Mouse (Mus musculus) kidney, embryonic 16.5 days (tissue): Measurements from ENCODE around the gene Capn7. TPM values are rescaled to one million over a fixed set of nuclear protein-coding genes. Genes with fewer than 3 reads are reported as not detected.
A peak's percentile ranks its signal among the peaks of the same experiment; 100 is the strongest.

ENCODE experiments used
- ATAC-seq: fragments of 200-750 bp; cut with Nextera tagmentation; 2 replicates; pipeline ENCODE4 v1.8.0; 2017; ENCODE audit warnings: moderate TSS enrichment; ENCODE audit not compliant: low FRiP score, low TSS enrichment
- H3K27ac ChIP-seq: fragments of 300-500 bp; sonication (generic); 2 replicates; pipeline ENCODE4 v1.5.1; 2014; ENCODE audit warnings: low read length
- H3K27me3 ChIP-seq: fragments of 300-500 bp; sonication (generic); 2 replicates; pipeline ENCODE4 v1.6.1; 2014; ENCODE audit warnings: low read length, control low read depth, mixed read lengths; ENCODE audit not compliant: insufficient read depth
- H3K36me3 ChIP-seq: fragments of 300-500 bp; sonication (generic); 2 replicates; pipeline ENCODE4 v1.6.1; 2014; ENCODE audit warnings: low read length, control low read depth, mixed read lengths; ENCODE audit not compliant: insufficient read depth
- H3K4me1 ChIP-seq: fragments of 300-500 bp; sonication (generic); 2 replicates; pipeline ENCODE4 v1.6.1; 2014; ENCODE audit warnings: low read length, control low read depth, mixed read lengths; ENCODE audit not compliant: insufficient read depth
- H3K4me2 ChIP-seq: fragments of 300-500 bp; sonication (generic); replicated peaks from 2 replicates; pipeline ENCODE4 v1.6.1; 2014; ENCODE audit warnings: low read depth, low read length
- H3K4me3 ChIP-seq: fragments of 300-500 bp; sonication (generic); 2 replicates; pipeline ENCODE4 v1.5.1; 2014; ENCODE audit warnings: mild to moderate bottlenecking, low read length
- H3K9ac ChIP-seq: fragments of 300-500 bp; sonication (generic); replicated peaks from 2 replicates; pipeline ENCODE4 v1.6.1; 2014; ENCODE audit warnings: low read length
- H3K9me3 ChIP-seq: fragments of 300-500 bp; sonication (generic); 2 replicates; pipeline ENCODE4 v1.6.1; 2016; ENCODE audit warnings: low read length, control low read depth
- WGBS: fragments of 180-500 bp; shearing (Covaris S2); extraction: QIAGEN DNeasy Blood & Tissue Kit; methylation state at CpG from one replicate; pipeline ENCODE4 v1.1.7; 2014; 5-methylcytosine and 5-hydroxymethylcytosine counted together
- polyA plus RNA-seq: library from polyadenylated mRNA; unstranded; fragments of >200 nt; fragmentation: Nextera tagmentation; extraction: Ambion mirVana; gene quantifications from 2 replicates; pipeline ENCODE4 v1.2.1, GENCODE M21; 2015

Capn7 gene
- polyA plus RNA-seq, 1 experiment from 2014 or later: 48.8 TPM

- no peak overlapping the region for H3K9ac ChIP-seq
- no peak for ATAC-seq
- H3K4me3 ChIP-seq: no peak overlapping the region
- H3K4me1 ChIP-seq: peaks cover 64% of the 10 kb centered on the region
- H3K36me3 ChIP-seq: no peaks in the 10 kb centered on the region
- no peak overlapping the region for H3K4me2 ChIP-seq
- H3K9me3 ChIP-seq: no peaks in the 10 kb centered on the region
- no peak overlapping the region for H3K27ac ChIP-seq
- 69% methylated on average over 3 of the region's 3 CpGs for WGBS
- no peaks in the 10 kb centered on the region for H3K27me3 ChIP-seq
Measured at GRCm38 (mm10) chr14:31416411-31416810, 80.0 kb downstream of the Capn7 start.

- Histone ChIP-seq H3K36me3 (no peaks in the 10 kb centered on the region), H3K4me3 (no peak overlapping the region), H3K9ac (no peak overlapping the region; the same call in 1 of the 2 replicates), H3K4me1 (peaks cover 70% of the 10 kb centered on the region), H3K4me2 (no peak overlapping the region), H3K27ac (no peak overlapping the region), H3K9me3 (no peaks in the 10 kb centered on the region), H3K27me3 (no peaks in the 10 kb centered on the region)
- no peak for ATAC-seq
- 67% methylated on average over 16 of the region's 16 CpGs for WGBS
Measured at GRCm38 (mm10) chr14:31416835-31417549, 80.6 kb downstream of the Capn7 start.

- WGBS: 42% methylated on average over 4 of the region's 4 CpGs
Measured at GRCm38 (mm10) chr14:31419279-31419678, 82.8 kb downstream of the Capn7 start.

DNA sequence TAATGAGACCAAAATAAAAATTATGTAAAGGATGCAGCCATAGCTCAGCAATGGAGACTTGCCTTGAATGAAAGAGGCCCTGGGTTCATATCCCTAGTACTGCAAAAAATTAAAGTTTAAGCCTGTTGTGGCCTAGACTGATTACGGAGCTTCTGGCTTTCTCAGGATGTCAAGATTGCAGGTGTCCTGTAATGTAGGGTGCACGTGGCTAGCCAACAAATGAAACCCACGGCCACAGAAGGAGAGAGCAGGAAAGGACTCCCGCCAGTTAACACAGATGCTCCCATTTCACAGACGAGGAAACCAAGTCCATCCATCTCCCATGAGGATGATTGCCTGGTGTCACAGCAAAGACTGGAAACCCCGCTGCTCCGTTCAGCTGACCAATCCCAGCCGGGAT is 83.7 kb downstream of the Capn7 start:
- no peaks in the 10 kb centered on the region for H3K27me3 ChIP-seq
- H3K36me3 ChIP-seq: no peaks in the 10 kb centered on the region
- H3K4me1 ChIP-seq: peaks cover 61% of the 10 kb centered on the region
- no peaks in the 10 kb centered on the region for H3K9me3 ChIP-seq
- no peak for ATAC-seq
- no peak overlapping the region for H3K4me3 ChIP-seq
- WGBS: 91% methylated on average over 8 of the region's 8 CpGs
- no peak overlapping the region for H3K4me2 ChIP-seq
- H3K9ac ChIP-seq: no peak overlapping the region
- 0 out of 2 replicates have a peak overlapping the region, but pooled peaks have one; percentile 64 for H3K27ac ChIP-seq

More at GRCm38 (mm10) chr14:31419279-31419678, 82.8 kb downstream of the Capn7 start:
- no peaks in the 10 kb centered on the region for H3K9me3 ChIP-seq
- H3K27me3 ChIP-seq: no peaks in the 10 kb centered on the region
- H3K9ac ChIP-seq: no peak overlapping the region
- peak overlapping the region; percentile 32 for H3K27ac ChIP-seq
- no peaks in the 10 kb centered on the region for H3K36me3 ChIP-seq
- no peak for ATAC-seq
- H3K4me3 ChIP-seq: no peak overlapping the region
- H3K4me2 ChIP-seq: no peak overlapping the region
- H3K4me1 ChIP-seq: peaks cover 66% of the 10 kb centered on the region

GRCm38 (mm10) chr14:31420562-31420961 is 84.1 kb downstream of the Capn7 start:
- Histone ChIP-seq H3K27me3 (no peaks in the 10 kb centered on the region), H3K4me2 (no peak overlapping the region), H3K4me1 (peaks cover 61% of the 10 kb centered on the region), H3K9me3 (0 out of 2 replicates have a peak, but pooled peaks cover 2% of the 10 kb centered on the region), H3K36me3 (no peaks in the 10 kb centered on the region), H3K27ac (peak overlapping the region; percentile 64; the same call in 1 of the 2 replicates), H3K4me3 (no peak overlapping the region), H3K9ac (no peak overlapping the region)
- 52% methylated on average over 7 of the region's 7 CpGs for WGBS
- peak; percentile 46; the same call in 1 of the 2 replicates for ATAC-seq

DNA sequence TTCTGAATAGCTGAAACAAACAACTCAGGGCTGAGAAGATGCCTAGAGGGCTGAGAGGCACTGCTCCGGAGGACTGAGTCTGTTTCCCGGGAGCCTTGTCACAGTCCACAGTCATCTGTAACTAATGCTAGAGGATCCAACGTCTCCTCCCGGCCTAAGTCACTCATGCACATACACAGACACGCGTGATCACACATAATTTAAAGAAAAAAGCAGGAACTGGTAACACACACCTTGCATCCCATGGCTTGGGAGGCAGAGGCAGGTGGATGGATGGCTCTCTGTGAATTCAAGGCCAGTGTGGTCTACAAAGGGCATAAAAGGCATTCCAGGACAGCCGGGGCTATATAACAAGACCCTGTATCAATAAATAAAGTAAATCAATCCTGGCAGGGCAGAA is 84.5 kb downstream of the Capn7 start:
- WGBS: 31% methylated on average over 7 of the region's 7 CpGs

More for the DNA sequence above, 84.5 kb downstream of the Capn7 start:
- Histone ChIP-seq H3K27me3 (no peaks in the 10 kb centered on the region), H3K4me2 (no peak overlapping the region), H3K27ac (peak overlapping the region; percentile 64), H3K36me3 (no peaks in the 10 kb centered on the region), H3K9ac (no peak overlapping the region), H3K4me1 (peaks cover 61% of the 10 kb centered on the region), H3K9me3 (peaks cover 6% of the 10 kb centered on the region; the same call in 1 of the 2 replicates), H3K4me3 (no peak overlapping the region)
- ATAC-seq: peak; percentile 62

Other genes starting within 250 kb of the Capn7 start
- gene Smim4, start 207.7 kb upstream of the Capn7 start, polyA plus RNA-seq: 105 and 109 TPM in 2 replicates
- gene Nt5dc2, start 205.6 kb upstream of the Capn7 start, polyA plus RNA-seq: 350 and 354 TPM in 2 replicates
- gene Stab1, start 168.0 kb upstream of the Capn7 start, polyA plus RNA-seq: 35.2 and 39.8 TPM in 2 replicates
- gene Tnnc1, start 128.3 kb upstream of the Capn7 start, polyA plus RNA-seq: 10.2 and 10.6 TPM in 2 replicates
- gene Nisch, start 119.7 kb upstream of the Capn7 start, polyA plus RNA-seq: 419 and 421 TPM in 2 replicates
- gene Sema3g, start 118.8 kb upstream of the Capn7 start, polyA plus RNA-seq: 5.3 and 5.4 TPM in 2 replicates
- gene Phf7, start 85.3 kb upstream of the Capn7 start, polyA plus RNA-seq: 13.9 TPM in 2 replicates
- gene Bap1, start 85.2 kb upstream of the Capn7 start, polyA plus RNA-seq: 105 and 106 TPM in 2 replicates
- gene Dnah1, start 12.7 kb upstream of the Capn7 start, polyA plus RNA-seq: 7.4 and 7.7 TPM in 2 replicates
- gene Sh3bp5, start 99.4 kb downstream of the Capn7 start, polyA plus RNA-seq: 34.1 and 39.0 TPM in 2 replicates
- gene Eaf1, start 157.8 kb downstream of the Capn7 start, polyA plus RNA-seq: 24.9 and 28.0 TPM in 2 replicates
- gene Mettl6, start 158.4 kb downstream of the Capn7 start, polyA plus RNA-seq: 54.5 and 60.7 TPM in 2 replicates